Mouse (Mus musculus) ES-CJ7 (cell line): ENCODE data around the gene Nf1.
"Not testable (repeated sequence)": the region's sequence is repeated elsewhere in the genome, so short reads cannot be mapped to it uniquely, and the experiment has no call there.

Source experiments
- DNase-seq: peaks from one replicate; pipeline ENCODE4 v3.0.0; 2011; ENCODE audit warnings: low read depth, low spot score

The Nf1 gene

GRCm38 (mm10) chr11:79339234-79339807 lies at the start of gene Nf1:
TSS of gene Nf1 (plus strand) at chr11:79339693.
- peak; percentile 97 for DNase-seq

GRCm38 (mm10) chr11:79290473-79290872 lies 49.0 kb upstream of the Nf1 start:
- peak; percentile 62 for DNase-seq

- no peak for DNase-seq
These were observed 47.8 kb upstream of the Nf1 start for GRCm38 (mm10) chr11:79291651-79292050.

- DNase-seq: no peak
These were observed 47.4 kb upstream of the Nf1 start for GRCm38 (mm10) chr11:79292130-79292529.

- DNase-seq: no peak
These were observed 46.5 kb upstream of the Nf1 start for GRCm38 (mm10) chr11:79293025-79293424.

- no peak for DNase-seq
These were observed 45.5 kb upstream of the Nf1 start for GRCm38 (mm10) chr11:79293971-79294370.

GRCm38 (mm10) chr11:79296167-79296566 lies 43.3 kb upstream of the Nf1 start:
- DNase-seq: peak; percentile 52

- no peak for DNase-seq
These were observed 42.5 kb upstream of the Nf1 start, which contains the start of gene Gm9964 for GRCm38 (mm10) chr11:79296856-79297491. TSS of gene Gm9964 (minus strand) at chr11:79296906.

GRCm38 (mm10) chr11:79299719-79300431 lies 39.6 kb upstream of the Nf1 start:
- DNase-seq: no peak

- DNase-seq: no peak
These were observed 36.4 kb upstream of the Nf1 start for GRCm38 (mm10) chr11:79303109-79303508.

GRCm38 (mm10) chr11:79304245-79304644 lies 35.2 kb upstream of the Nf1 start:
- DNase-seq: not testable (repeated sequence)

- DNase-seq: no peak
These were observed 33.7 kb upstream of the Nf1 start for GRCm38 (mm10) chr11:79305697-79306340.

- DNase-seq: peak; percentile 52
These were observed 33.0 kb upstream of the Nf1 start for GRCm38 (mm10) chr11:79306510-79306909.

- DNase-seq: no peak
These were observed 32.5 kb upstream of the Nf1 start for GRCm38 (mm10) chr11:79306996-79307395.

- DNase-seq: no peak
These were observed 31.8 kb upstream of the Nf1 start for GRCm38 (mm10) chr11:79307560-79308200.

GRCm38 (mm10) chr11:79310467-79310866 lies 29.0 kb upstream of the Nf1 start:
- DNase-seq: no peak

- DNase-seq: no peak
These were observed 22.6 kb upstream of the Nf1 start for GRCm38 (mm10) chr11:79316807-79317345.

- DNase-seq: no peak
These were observed 19.7 kb upstream of the Nf1 start for GRCm38 (mm10) chr11:79319807-79320206.

GRCm38 (mm10) chr11:79323985-79324685 lies 15.4 kb upstream of the Nf1 start:
- DNase-seq: peak; percentile 82

- no peak for DNase-seq
These were observed 13.8 kb upstream of the Nf1 start for GRCm38 (mm10) chr11:79325663-79326062.

- peak; percentile 75 for DNase-seq
These were observed 12.4 kb upstream of the Nf1 start for GRCm38 (mm10) chr11:79327106-79327505.
